Mouse (Mus musculus) brain, embryonic 14.5 days (tissue): Measurements from ENCODE around the gene Epc2. TPM values are rescaled to one million over a fixed set of nuclear protein-coding genes. Genes with fewer than 3 reads are reported as not detected.

Experiments used
- DNase-seq: peaks from one replicate; pipeline ENCODE4 v3.0.0-alpha.2; 2011; ENCODE audit warnings: low read depth
- CTCF ChIP-seq: fragments of 200-500 bp; IDR thresholded peaks from 2 replicates; pipeline ENCODE4 v1.5.1; 2012; ENCODE audit warnings: inconsistent platforms, mild to moderate bottlenecking, moderate library complexity, borderline replicate concordance; ENCODE audit not compliant: insufficient read depth, insufficient read length; ENCODE audit errors: extremely low read depth
- POLR2A ChIP-seq: fragments of 200-500 bp; IDR thresholded peaks from 2 replicates; pipeline ENCODE4 v1.6.1; 2012; ENCODE audit warnings: mild to moderate bottlenecking, inconsistent platforms, borderline replicate concordance; ENCODE audit not compliant: poor library complexity, insufficient read depth, insufficient read length, severe bottlenecking; ENCODE audit errors: extremely low read depth
- polyA plus RNA-seq: library from polyadenylated mRNA; depleted of rRNA; stranded (reverse); fragments of >200 nt; gene quantifications from 2 replicates; pipeline ENCODE4 v1.2.3, GENCODE M21; 2012; rRNA removed

Epc2 gene
- polyA plus RNA-seq, 1 experiment = 40.0 TPM

DNA sequence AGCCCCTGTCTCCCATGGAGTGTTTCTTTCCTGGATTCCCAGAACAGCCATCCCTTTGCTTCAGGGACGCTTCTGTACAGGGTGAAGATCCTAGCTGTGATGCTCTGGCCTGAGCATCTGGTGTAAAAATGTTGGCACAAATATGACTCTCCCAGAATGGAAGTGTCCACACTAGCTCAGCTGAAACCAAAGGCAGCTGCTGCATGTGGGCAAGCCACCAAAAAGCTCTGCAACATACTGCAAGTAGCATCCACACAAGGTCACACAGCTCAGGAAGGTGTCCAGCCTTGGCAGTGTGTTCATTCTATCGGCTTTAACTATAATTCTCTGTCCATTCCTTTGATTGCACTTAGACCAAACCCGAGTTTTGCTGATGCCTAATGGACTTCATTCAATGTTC, 129.3 kb downstream of the Epc2 start:
- DNase-seq = no peak
- TF ChIP-seq CTCF (no peak), POLR2A (no peak)

GRCm38 (mm10) chr2:49582546-49582945, 131.3 kb downstream of the Epc2 start:
- no peak for DNase-seq
- TF ChIP-seq CTCF (no peak), POLR2A (no peak)

GRCm38 (mm10) chr2:49583311-49583710, 132.0 kb downstream of the Epc2 start:
- TF ChIP-seq POLR2A (no peak), CTCF (no peak)
- DNase-seq = no peak

GRCm38 (mm10) chr2:49590450-49590849, 139.2 kb downstream of the Epc2 start:
- no peak for DNase-seq
- TF ChIP-seq POLR2A (no peak), CTCF (no peak)

- DNase-seq = no peak
- TF ChIP-seq CTCF (no peak), POLR2A (no peak)
These were observed 141.6 kb downstream of the Epc2 start for GRCm38 (mm10) chr2:49592926-49593325.

DNA sequence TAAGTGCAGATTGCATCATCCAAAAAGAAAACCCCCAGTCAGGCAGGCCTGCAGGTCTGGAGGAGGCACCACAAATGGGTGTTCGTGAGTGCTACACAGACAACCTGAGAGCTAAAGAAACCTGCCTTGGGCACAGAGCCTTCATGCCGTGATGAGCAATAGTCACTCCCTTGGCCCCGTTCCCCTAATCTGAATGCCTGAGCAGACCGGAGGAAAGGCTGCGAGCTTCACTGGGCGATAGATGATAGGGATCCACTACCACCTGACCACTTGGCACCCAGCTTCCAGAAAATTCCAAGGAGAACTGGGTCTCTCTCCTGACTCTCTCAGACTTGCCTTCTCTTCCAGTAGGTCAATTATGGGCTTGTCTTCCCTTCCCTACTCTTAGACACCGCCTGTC, 143.6 kb downstream of the Epc2 start:
- no peak for DNase-seq

GRCm38 (mm10) chr2:49596318-49596717, 145.0 kb downstream of the Epc2 start:
- TF ChIP-seq POLR2A = no peak
- no peak for TF ChIP-seq CTCF
- DNase-seq = peak; percentile 23

More for the DNA sequence above, 143.6 kb downstream of the Epc2 start:
- TF ChIP-seq POLR2A (no peak), CTCF (no peak)

DNA sequence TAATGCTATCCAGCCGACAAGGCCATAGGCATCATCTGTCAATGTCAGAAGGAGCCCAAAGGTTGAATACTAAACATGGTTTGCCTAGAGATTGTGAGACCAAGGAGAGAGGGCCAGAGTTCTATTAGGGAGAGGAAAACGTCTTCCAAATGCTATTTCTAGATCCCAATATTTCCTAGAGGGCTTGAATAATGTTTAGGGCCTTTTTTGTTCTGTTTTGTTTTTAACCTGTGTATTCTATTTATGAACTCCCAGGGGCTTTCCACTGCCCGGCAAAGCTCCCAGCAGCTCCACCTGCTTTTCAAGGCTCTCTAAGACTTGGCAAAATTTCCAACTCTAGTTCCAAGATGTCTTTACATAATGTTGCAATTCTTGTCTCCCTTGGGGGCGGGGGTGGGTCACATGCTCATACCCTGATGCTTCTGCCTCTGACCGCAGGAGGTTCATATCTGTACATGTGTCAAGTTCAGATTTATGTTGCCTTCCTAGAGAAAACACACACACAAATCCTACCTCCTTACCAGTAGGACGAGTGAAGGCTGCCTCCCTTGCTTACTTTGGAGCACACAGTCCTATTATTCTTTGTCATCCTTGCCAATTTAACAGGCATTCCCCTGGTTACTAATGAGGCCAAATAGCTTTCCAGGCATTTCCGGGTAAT, 148.9 kb downstream of the Epc2 start:
- peak; percentile 79 for DNase-seq
- no peak for TF ChIP-seq POLR2A
- TF ChIP-seq CTCF = no peak

Other genes starting within 250 kb of the Epc2 start
- 123 and 253 TPM in 2 replicates for gene Kif5c, start 167.8 kb downstream of the Epc2 start, polyA plus RNA-seq